Mouse (Mus musculus): ENCODE results near the gene Ceacam18. TPM values are rescaled to one million over a fixed set of nuclear protein-coding genes. Genes with fewer than 3 reads are reported as not detected.

Gene Ceacam18
- total and polyA plus RNA-seq, 3 experiments, result 0.04 to 0.08 TPM; not detected in 1

GRCm38 (mm10) chr7:43607743-43608287, 26.7 kb upstream of the Ceacam18 start:
- no peaks in the 10 kb centered on the region for H3K9me3 ChIP-seq (replicated peaks; ENCODE audit: insufficient read depth, low read length)
- no peaks in the 10 kb centered on the region for H3K79me2 ChIP-seq (ENCODE audit: control insufficient read depth, insufficient read depth, low read length, poor library complexity)
- H3K36me3 ChIP-seq (ENCODE audit: control insufficient read depth in 1 of 2, insufficient read depth in 2 of 2, low read length in 2 of 2), result no peaks in the 10 kb centered on the region
- H3K9ac ChIP-seq (ENCODE audit: control insufficient read depth, low read depth, low read length, poor library complexity, severe bottlenecking), result no peak overlapping the region
- no peak for DNase-seq (ENCODE audit: low read depth, low spot score)
- no peak overlapping the region for H3K27ac ChIP-seq (ENCODE audit: control insufficient read depth, low read depth, low read length)
- no peak overlapping the region for H3K4me3 ChIP-seq (ENCODE audit: control insufficient read depth in 1 of 2, insufficient read depth in 1 of 2, low read depth in 2 of 2, low read length in 2 of 2)
- H3K4me1 ChIP-seq (ENCODE audit: control insufficient read depth in 1 of 2, insufficient read depth in 2 of 2, low read length in 2 of 2), result no peaks in the 10 kb centered on the region
- no peak for TF ChIP-seq KAT2A (conservative IDR thresholded peaks at IDR 0.05; ENCODE audit: low read depth, low read length)
- no peak for TF ChIP-seq MYB (IDR thresholded peaks at IDR 0.05; ENCODE audit: low read depth, low read length)
- no peak for TF ChIP-seq ETS1 (IDR thresholded peaks at IDR 0.05; ENCODE audit: low read depth, low read length)
- no peak for TF ChIP-seq CHD1 (IDR thresholded peaks at IDR 0.05; ENCODE audit: low read depth, low read length)
- no peak for TF ChIP-seq GATA1 (IDR thresholded peaks at IDR 0.05; ENCODE audit: low read depth, low read length)
- TF ChIP-seq MAFK (IDR thresholded peaks at IDR 0.05; ENCODE audit: borderline replicate concordance, low read depth, low read length), result no peak
- TF ChIP-seq ZC3H11A (IDR thresholded peaks at IDR 0.05; ENCODE audit: low read depth, low read length), result no peak
- no peak for TF ChIP-seq HCFC1 (IDR thresholded peaks at IDR 0.05; ENCODE audit: low read depth, low read length)
- no peak for TF ChIP-seq POLR2AphosphoS2 (IDR thresholded peaks at IDR 0.05; ENCODE audit: low read length)
- no peak for TF ChIP-seq ELF1 (IDR thresholded peaks at IDR 0.05; ENCODE audit: low read depth, low read length)
- no peak for TF ChIP-seq POLR2A (IDR thresholded peaks at IDR 0.05; ENCODE audit: control insufficient read depth in 1 of 2, insufficient read depth in 1 of 2, low read depth in 1 of 2, low read length in 2 of 2, poor library complexity in 1 of 2)
- TF ChIP-seq NRF1 (IDR thresholded peaks at IDR 0.05; ENCODE audit: insufficient read depth, low read depth, low read length, poor library complexity, severe bottlenecking), result no peak
- no peak for TF ChIP-seq GABPA (IDR thresholded peaks at IDR 0.05; ENCODE audit: low read depth, low read length)
- no peak for TF ChIP-seq SIN3A (IDR thresholded peaks at IDR 0.05; ENCODE audit: low read length)
- TF ChIP-seq MEF2A (IDR thresholded peaks at IDR 0.05; ENCODE audit: extremely low read depth, insufficient replicate concordance, low read depth, low read length, poor library complexity, severe bottlenecking), result no peak
- no peak for TF ChIP-seq BHLHE40 (IDR thresholded peaks at IDR 0.05; ENCODE audit: borderline replicate concordance, low read depth, low read length)
- TF ChIP-seq CTCF (IDR thresholded peaks at IDR 0.05 in 2 of 3, conservative IDR thresholded peaks at IDR 0.05 in 1 of 3; ENCODE audit: control insufficient read depth in 1 of 3, insufficient read depth in 1 of 3, low read depth in 2 of 3, low read length in 3 of 3, poor library complexity in 1 of 3, severe bottlenecking in 1 of 3), result no peak
- H3K27me3 ChIP-seq (ENCODE audit: control insufficient read depth in 1 of 2, insufficient read depth in 2 of 2, low read length in 2 of 2), result no peaks in the 10 kb centered on the region

- TF ChIP-seq MAFK (IDR thresholded peaks at IDR 0.05; ENCODE audit: borderline replicate concordance, low read depth, low read length) (no peak), MYC (IDR thresholded peaks at IDR 0.05; ENCODE audit: low read depth, low read length) (no peak), TBP (IDR thresholded peaks at IDR 0.05; ENCODE audit: low read depth, low read length) (no peak), KAT2A (conservative IDR thresholded peaks at IDR 0.05; ENCODE audit: low read depth, low read length) (no peak), UBTF (IDR thresholded peaks at IDR 0.05; ENCODE audit: borderline replicate concordance, insufficient read depth, low read depth, low read length) (no peak), CHD1 (IDR thresholded peaks at IDR 0.05; ENCODE audit: low read depth, low read length) (no peak), GABPA (IDR thresholded peaks at IDR 0.05; ENCODE audit: low read depth, low read length) (no peak), RAD21 (IDR thresholded peaks at IDR 0.05; ENCODE audit: low read depth, low read length) (no peak), E2F4 (IDR thresholded peaks at IDR 0.05; ENCODE audit: borderline replicate concordance, low read depth, low read length) (no peak), USF2 (IDR thresholded peaks at IDR 0.05; ENCODE audit: borderline replicate concordance in 1 of 2, insufficient read depth in 1 of 2, low read depth in 1 of 2, low read length in 2 of 2) (no peak), RCOR1 (IDR thresholded peaks at IDR 0.05; ENCODE audit: low read depth, low read length) (no peak), MXI1 (IDR thresholded peaks at IDR 0.05; ENCODE audit: low read depth, low read length) (no peak)
These were observed 26.1 kb upstream of the Ceacam18 start for GRCm38 (mm10) chr7:43608316-43608824.

More at GRCm38 (mm10) chr7:43608316-43608824, 26.1 kb upstream of the Ceacam18 start:
- no peaks in the 10 kb centered on the region for H3K27me3 ChIP-seq (ENCODE audit: control insufficient read depth in 1 of 2, insufficient read depth in 2 of 2, low read length in 2 of 2)
- no peak overlapping the region for H3K9ac ChIP-seq (ENCODE audit: control insufficient read depth, low read depth, low read length, poor library complexity, severe bottlenecking)
- no peaks in the 10 kb centered on the region for H3K79me2 ChIP-seq (ENCODE audit: control insufficient read depth, insufficient read depth, low read length, poor library complexity)
- no peak overlapping the region for H3K4me3 ChIP-seq (ENCODE audit: control insufficient read depth in 1 of 2, insufficient read depth in 1 of 2, low read depth in 2 of 2, low read length in 2 of 2)
- no peaks in the 10 kb centered on the region for H3K4me1 ChIP-seq (ENCODE audit: control insufficient read depth in 1 of 2, insufficient read depth in 2 of 2, low read length in 2 of 2)
- no peak for DNase-seq (ENCODE audit: low read depth, low spot score)
- no peaks in the 10 kb centered on the region for H3K36me3 ChIP-seq (ENCODE audit: control insufficient read depth in 1 of 2, insufficient read depth in 2 of 2, low read length in 2 of 2)
- no peaks in the 10 kb centered on the region for H3K9me3 ChIP-seq (replicated peaks; ENCODE audit: insufficient read depth, low read length)
- no peak overlapping the region for H3K27ac ChIP-seq (ENCODE audit: control insufficient read depth, low read depth, low read length)

Measured in MEL (cell line).